Mouse (Mus musculus) spleen, embryonic (tissue): Measurements from ENCODE around the gene Glipr1.

Source experiments
- CTCF ChIA-PET: fragments of 350-600 bp; sonication (Branson Sonifier 250); formaldehyde crosslinking; loops from one replicate; lab custom pipeline; 2022; lab: Charles Lee

Glipr1 gene

GRCm38 (mm10) chr10:111971929-111972328 lies 30.5 kb downstream of the Glipr1 start:
- CTCF ChIA-PET, result interaction anchor here (0.6 kb wide), 1 partner anchor 15 kb away, joined by 16 read pairs; no protein-coding TSS in a partner anchor

DNA sequence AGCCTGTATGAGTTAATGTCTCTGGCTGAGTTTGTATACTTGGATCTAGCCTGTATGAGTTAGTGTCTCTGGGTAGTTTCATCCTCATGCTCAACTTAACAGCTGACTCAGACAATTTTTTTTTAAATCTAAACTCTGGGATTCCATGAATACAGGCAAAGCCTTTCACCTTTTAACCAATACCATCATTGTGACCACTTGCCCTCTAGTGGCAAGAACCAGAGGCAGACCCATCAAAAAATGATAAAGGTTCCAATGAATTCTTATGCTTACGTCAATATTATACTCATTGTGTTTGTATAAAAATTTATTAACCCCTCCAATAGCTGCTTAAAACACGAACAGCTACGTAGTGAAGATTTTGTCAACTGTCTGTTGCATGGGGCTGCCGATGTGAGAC lies 36.0 kb downstream of the Glipr1 start:
- CTCF ChIA-PET, result no interaction called here

- CTCF ChIA-PET, result no interaction called here
Measured at GRCm38 (mm10) chr10:111960459-111960858, 42.0 kb downstream of the Glipr1 start.

DNA sequence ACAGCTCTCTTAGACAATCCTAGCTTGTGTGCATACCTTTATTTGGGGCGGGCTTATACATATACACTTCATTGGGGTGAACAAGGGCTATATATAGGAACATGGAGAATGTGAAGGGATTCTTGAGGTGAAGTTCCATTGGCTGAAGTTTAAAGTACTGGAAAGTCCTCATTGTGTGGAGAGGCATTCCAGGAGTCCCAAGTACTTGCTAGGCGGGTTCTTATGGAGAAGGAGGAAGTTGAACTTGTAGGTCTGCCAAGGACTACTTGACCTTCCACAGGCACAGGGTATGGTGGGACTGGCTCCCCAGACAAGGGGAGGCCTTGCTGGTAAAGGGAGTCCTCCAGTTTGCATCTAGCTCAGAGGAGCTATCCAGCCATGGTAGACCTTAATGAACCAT lies 43.1 kb downstream of the Glipr1 start:
- CTCF ChIA-PET, result no interaction called here

- CTCF ChIA-PET, result interaction anchor here (0.6 kb wide), 1 partner anchor 444 kb away, joined by 10 read pairs; no protein-coding TSS in a partner anchor
Measured at GRCm38 (mm10) chr10:111958046-111958421, 44.4 kb downstream of the Glipr1 start.

DNA sequence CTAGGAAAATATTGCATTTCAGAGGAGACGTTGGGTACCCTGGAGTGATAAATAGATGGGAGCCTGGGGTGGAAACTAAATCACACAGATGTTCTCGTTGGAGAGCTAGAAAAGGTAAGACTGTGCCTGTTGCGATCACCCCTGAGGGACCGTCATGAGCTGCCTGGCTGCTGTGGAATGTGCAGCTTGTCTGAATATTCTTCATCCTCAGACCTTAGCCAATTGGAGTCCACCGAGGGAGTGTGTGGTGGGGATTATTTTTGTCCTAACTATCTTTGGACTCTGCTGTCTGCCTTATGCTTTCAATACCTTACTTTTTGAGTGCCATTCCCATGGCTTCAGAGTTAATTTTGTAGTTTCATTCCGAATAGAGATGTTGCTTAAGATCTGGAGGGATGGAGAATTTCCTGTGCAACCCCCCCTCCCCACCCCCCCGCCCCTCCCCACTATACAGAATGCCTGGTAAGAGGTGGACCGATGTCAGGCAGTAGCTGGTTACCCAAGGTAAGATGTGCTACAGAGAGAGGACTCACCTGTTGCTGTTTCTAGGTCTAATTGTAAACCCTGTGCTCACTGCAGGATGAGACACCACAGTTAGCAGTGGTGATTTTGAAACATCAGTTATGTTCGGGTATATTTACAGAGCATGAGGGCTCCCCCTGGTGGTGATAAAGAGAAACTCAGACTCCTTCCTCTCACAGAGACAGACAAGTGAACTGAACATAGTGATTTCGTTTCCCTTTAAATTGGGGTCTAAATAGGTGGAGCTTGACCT lies 45.0 kb downstream of the Glipr1 start:
- CTCF ChIA-PET, result interaction anchor here (0.6 to 0.8 kb wide), 2 partner anchors 14 to 444 kb away, joined by 10 to 16 read pairs; no protein-coding TSS in a partner anchor

- CTCF ChIA-PET, result no interaction called here
Measured at GRCm38 (mm10) chr10:111955836-111956235, 46.6 kb downstream of the Glipr1 start.

DNA sequence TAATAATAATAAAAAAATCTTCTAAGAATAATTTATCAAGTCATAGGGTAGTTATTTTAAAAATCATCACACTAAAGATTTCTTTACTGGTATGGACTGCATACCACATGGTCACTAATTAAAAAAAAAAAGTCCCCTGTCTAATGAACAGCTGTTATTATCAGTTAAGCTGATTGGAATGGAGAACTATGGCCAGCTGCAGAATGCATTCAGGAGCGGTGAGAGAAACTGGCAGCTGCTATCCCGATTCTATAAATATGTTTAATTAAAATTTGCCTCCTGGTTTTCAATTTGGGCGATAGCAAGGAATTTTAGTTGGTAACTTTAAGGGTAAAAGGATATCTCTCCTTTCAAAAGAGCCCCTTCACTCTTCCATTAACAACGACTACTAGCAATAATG lies 53.4 kb downstream of the Glipr1 start:
- CTCF ChIA-PET, result no interaction called here

- CTCF ChIA-PET, result interaction anchor here (0.7 kb wide), 1 partner anchor 129 kb away, joined by 8 read pairs; no protein-coding TSS in a partner anchor
Measured at GRCm38 (mm10) chr10:111948041-111948440, 54.4 kb downstream of the Glipr1 start.

DNA sequence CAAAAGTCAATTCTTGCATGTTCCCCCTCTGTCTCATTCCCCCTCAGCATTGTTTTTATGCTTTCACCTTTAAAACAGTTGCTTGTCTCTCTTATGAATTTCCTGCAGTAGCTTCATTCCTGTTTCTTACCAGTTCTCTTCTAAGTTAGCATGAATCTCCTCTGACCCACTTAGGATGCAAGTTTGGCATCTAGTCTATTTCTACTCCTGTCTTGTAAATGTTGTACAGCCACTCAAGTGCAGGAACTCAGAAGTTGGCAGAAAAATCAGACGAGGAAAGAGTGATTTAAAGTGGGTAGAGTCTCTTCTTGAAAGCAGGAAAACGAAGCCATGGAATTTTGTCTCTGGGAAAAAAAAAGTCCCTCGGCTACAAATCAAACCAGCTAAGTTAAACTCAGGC lies 56.9 kb downstream of the Glipr1 start:
- CTCF ChIA-PET, result no interaction called here

DNA sequence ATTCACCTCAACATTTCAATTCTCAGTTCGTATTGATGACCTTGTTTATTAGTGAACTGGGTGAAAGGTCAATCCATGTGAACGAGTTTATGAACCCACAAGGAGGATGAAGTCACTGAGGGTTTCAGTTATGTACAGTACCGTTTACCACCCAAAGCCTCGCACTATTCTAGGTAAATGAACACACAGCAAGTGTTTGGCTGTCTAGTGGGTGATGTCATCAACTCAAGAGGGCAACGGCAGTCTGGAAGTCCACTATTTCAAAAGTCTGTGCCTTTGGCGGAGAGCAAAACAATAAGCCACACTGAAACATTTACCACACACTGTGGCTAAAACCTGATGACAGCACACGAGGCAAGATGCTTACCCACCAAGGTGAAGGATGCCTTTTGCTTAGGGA lies 59.4 kb downstream of the Glipr1 start:
- CTCF ChIA-PET, result no interaction called here

- CTCF ChIA-PET, result no interaction called here
Measured at GRCm38 (mm10) chr10:111937146-111937534, 65.3 kb downstream of the Glipr1 start.

DNA sequence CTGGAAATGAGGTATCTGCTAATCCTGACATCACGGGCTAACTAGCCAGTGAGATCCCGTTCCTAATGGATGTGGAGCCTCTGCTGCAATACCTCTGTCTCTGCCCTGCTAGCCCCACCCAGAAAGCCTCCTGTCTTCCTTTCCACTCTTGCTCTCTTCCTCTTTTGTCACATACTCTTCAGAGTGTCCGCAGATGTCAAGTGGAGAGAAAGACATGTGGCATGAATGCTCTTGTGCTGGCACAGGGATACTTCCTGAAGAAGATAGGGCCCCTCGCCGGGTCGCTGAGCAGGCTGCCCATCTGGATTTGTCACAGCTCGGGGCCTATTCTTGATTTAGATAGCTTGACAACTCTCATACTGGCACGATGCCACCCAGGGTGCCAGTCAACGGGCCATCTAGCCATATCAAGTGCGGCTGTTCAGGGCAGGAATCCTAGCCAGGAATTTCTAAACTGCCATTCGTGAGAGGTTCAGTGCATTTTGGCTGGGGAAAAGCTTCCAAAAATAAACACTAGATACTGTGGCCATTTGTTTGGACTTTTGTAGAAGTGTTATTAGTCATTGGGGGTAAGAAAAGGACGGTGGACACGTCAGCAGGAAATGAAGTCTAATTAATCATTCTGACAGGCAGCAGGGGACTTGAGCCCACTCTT lies 65.8 kb downstream of the Glipr1 start:
- CTCF ChIA-PET, result no interaction called here

GRCm38 (mm10) chr10:111936021-111936420 lies 66.4 kb downstream of the Glipr1 start:
- CTCF ChIA-PET, result no interaction called here
